Mouse (Mus musculus) bone marrow macrophage, adult 2 months (primary cell): ENCODE data around the gene Vps13d.

Experiments
- CTCF ChIP-seq: IDR thresholded peaks from 2 replicates; pipeline ENCODE4 v1.5.1; 2012; ENCODE audit warnings: low read depth, mild to moderate bottlenecking, low read length, moderate library complexity
- POLR2A ChIP-seq: IDR thresholded peaks from 2 replicates; pipeline ENCODE4 v1.6.1; 2012; ENCODE audit warnings: mild to moderate bottlenecking, low read depth, low read length, borderline replicate concordance

DNA sequence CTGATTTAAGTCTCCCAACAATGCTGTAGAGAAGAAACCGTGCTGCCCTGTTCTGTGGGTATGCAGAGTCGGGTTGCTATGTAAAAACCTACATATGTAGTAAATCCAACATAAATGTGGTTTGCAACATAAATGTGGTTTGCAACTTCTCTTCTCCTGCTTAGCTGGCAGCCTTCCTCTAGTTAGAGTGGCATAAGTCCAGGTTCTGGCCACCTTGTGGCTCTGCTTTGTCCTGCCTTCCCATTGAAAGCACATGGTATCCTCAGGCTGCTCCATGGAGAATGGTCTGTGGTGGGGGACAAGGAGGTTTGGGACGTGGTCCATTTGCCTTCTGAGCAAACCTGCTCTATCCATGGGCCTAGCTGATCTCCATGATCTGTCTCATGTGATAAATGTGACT lies 243.9 kb downstream of the Vps13d start:
- TF ChIP-seq POLR2A (no peak), CTCF (no peak)
